Mouse (Mus musculus) layer of hippocampus, postnatal 25 days (tissue): ENCODE measurements at regions not wholly inside any gene's neighbourhood (a gene's known extent, or its start where the extent isn't known, plus 50 kb on each side); places are given as distances from the start of the nearest gene placed in this dataset.

Experiments used
- DNase-seq, 2 experiments: peaks; one replicate each; pipeline ENCODE4 v3.0.0; 2022; ENCODE audit warnings: mixed read lengths in 2 of 2, low spot score in 1 of 2; ENCODE audit errors: extremely low spot score in 1 of 2

DNA sequence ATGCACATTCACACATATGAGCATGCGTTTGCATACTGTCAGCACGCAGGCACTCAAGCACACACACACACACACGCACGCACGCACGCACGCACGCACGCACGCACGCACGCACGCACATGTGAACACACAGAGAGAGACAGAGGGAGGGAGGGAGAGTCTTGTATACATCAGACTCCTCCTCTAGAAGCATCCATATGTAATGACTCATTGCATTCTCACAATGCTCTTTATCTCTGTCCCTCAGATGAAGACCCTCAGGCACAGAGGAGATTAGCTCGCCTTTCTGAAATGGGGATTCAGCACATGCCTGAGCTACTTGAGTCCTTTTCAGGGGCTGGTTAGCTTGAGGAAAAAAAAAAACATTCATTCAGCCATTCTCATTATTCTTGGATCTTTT is 79.6 kb upstream of the 1700025G04Rik start:
- DNase-seq: no peak

GRCm38 (mm10) chr1:152168284-152168683 is 78.4 kb upstream of the 1700025G04Rik start:
- no peak for DNase-seq

GRCm38 (mm10) chr1:152167716-152168115 is 77.8 kb upstream of the 1700025G04Rik start:
- no peak for DNase-seq

DNA sequence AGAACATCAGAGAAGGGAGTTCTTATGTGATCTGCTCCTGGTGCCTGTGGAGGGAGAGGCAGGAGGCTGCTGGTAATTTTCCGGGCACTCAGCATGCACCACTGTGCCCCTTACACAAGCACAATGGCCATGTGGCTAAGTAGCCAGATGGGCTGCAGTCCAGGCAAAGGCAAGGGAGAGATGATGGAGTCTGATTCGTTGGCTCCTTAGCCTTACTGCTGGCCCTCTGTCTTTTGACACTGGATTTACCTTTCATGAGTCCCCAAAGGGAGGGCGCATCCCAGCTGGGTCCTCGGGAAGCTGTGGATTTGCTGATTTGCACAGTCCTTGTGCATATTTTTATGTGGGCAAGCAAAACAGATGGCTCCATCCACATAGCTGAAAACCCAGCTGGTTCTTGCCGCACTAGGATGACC is 75.6 kb upstream of the 1700025G04Rik start:
- no peak for DNase-seq

- no peak for DNase-seq
Measured at GRCm38 (mm10) chr1:152164843-152165489, 75.0 kb upstream of the 1700025G04Rik start.

- no peak for DNase-seq
Measured at GRCm38 (mm10) chr1:152164212-152164611, 74.3 kb upstream of the 1700025G04Rik start.

GRCm38 (mm10) chr1:152152474-152152873 is 62.5 kb upstream of the 1700025G04Rik start:
- DNase-seq: no peak

DNA sequence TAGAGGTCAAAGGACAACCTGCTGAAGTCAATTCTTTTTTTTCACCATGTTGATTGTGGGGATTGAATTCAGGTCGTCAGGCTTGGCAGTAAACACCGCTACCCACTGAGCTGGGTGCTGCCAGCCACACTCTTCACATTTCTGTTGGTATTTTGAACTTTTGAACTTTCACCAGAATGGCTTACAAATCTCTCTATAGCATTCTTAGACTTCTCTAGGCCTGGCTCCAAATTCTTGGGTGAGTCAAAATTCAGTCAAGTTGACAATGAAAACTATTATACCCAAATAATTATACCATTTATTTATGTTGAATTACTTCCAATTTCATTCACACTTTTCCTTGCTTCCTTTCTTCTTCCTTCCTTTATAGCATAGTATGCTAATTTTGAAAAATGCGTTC is 58.8 kb upstream of the 1700025G04Rik start:
- DNase-seq: no peak

GRCm38 (mm10) chr1:152140175-152140574 is 50.2 kb upstream of the 1700025G04Rik start:
- no peak for DNase-seq
